Mouse (Mus musculus) midbrain, embryonic 10.5 days (tissue): ENCODE results near the gene Spata31d1d. TPM values are rescaled to one million over a fixed set of nuclear protein-coding genes. Genes with fewer than 3 reads are reported as not detected.
"Not testable (repeated sequence)": the region's sequence is repeated elsewhere in the genome, so short reads cannot be mapped to it uniquely, and the experiment has no call there.

Experiments
- DNase-seq: peaks from one replicate; pipeline ENCODE4 v3.0.0-alpha.2; 2017; ENCODE audit warnings: low spot score
- H3K27ac ChIP-seq: fragments of 300-500 bp; sonication (generic); replicated peaks from 2 replicates; pipeline ENCODE4 v1.5.1; 2016; ENCODE audit warnings: mild to moderate bottlenecking
- H3K27me3 ChIP-seq: fragments of 300-500 bp; sonication (generic); 2 replicates; pipeline ENCODE4 v1.6.1; 2016; ENCODE audit warnings: low read depth, mild to moderate bottlenecking; ENCODE audit not compliant: poor library complexity, severe bottlenecking
- H3K36me3 ChIP-seq: fragments of 300-500 bp; sonication (generic); 2 replicates; pipeline ENCODE4 v1.6.1; 2016; ENCODE audit warnings: mild to moderate bottlenecking, moderate library complexity
- H3K4me1 ChIP-seq: fragments of 300-500 bp; sonication (generic); 2 replicates; pipeline ENCODE4 v1.6.1; 2016
- H3K4me3 ChIP-seq: fragments of 300-500 bp; sonication (generic); 2 replicates; pipeline ENCODE4 v1.5.1; 2016; ENCODE audit warnings: mild to moderate bottlenecking, moderate library complexity
- H3K9me3 ChIP-seq: fragments of 300-500 bp; sonication (generic); replicated peaks from 2 replicates; pipeline ENCODE4 v1.6.1; 2016; ENCODE audit warnings: mild to moderate bottlenecking
- WGBS: fragments of 180-500 bp; shearing (Covaris S2); methylation state at CpG from one replicate; pipeline ENCODE4 v1.1.7; 2016; 5-methylcytosine and 5-hydroxymethylcytosine counted together
- polyA plus RNA-seq: library from polyadenylated mRNA; unstranded; fragments of >200 nt; fragmentation: Nextera tagmentation; extraction: Ambion mirVana; gene quantifications from 2 replicates; pipeline ENCODE4 v1.2.1, GENCODE M21; 2016

The Spata31d1d gene
- not detected in 2 replicates for polyA plus RNA-seq

- Histone ChIP-seq H3K4me1 (peaks cover 15% of the 10 kb centered on the region), H3K27ac (no peak within 1 kb of the TSS), H3K4me3 (no peak within 1 kb of the TSS), H3K36me3 (no peaks in the 10 kb centered on the region), H3K9me3 (no peaks in the 10 kb centered on the region), H3K27me3 (peaks cover 23% of the 10 kb centered on the region)
- no peak for DNase-seq
- WGBS, result 38% methylated on average over 7 of the region's 7 CpGs
Observed at GRCm38 (mm10) chr13:59731652-59732051, at the start of gene Spata31d1d. Gene Spata31d1d (minus strand): TSS chr13:59731752.

- 97% methylated on average over 1 of the region's 1 CpGs for WGBS
- not testable (repeated sequence) for DNase-seq
Observed at GRCm38 (mm10) chr13:59779744-59780264, 48.3 kb upstream of the Spata31d1d start.

GRCm38 (mm10) chr13:59779213-59779612 lies 47.7 kb upstream of the Spata31d1d start:
- Histone ChIP-seq H3K4me1 (no peaks in the 10 kb centered on the region), H3K4me3 (no peak overlapping the region), H3K9me3 (no peaks in the 10 kb centered on the region), H3K27me3 (no peaks in the 10 kb centered on the region), H3K27ac (no peak overlapping the region), H3K36me3 (peaks cover 97% of the 10 kb centered on the region)
- 89% methylated on average over 4 of the region's 4 CpGs for WGBS
- DNase-seq, result no peak

More at GRCm38 (mm10) chr13:59779744-59780264, 48.3 kb upstream of the Spata31d1d start:
- H3K27me3 ChIP-seq, H3K4me3 ChIP-seq, H3K4me1 ChIP-seq, H3K9me3 ChIP-seq, H3K27ac ChIP-seq: not testable (repeated sequence)
- H3K36me3 ChIP-seq, result peaks cover 99% of the 10 kb centered on the region

- 93% methylated on average over 3 of the region's 3 CpGs for WGBS
- no peak overlapping the region for H3K4me3 ChIP-seq
- peaks cover 12% of the 10 kb centered on the region for H3K4me1 ChIP-seq
- peaks cover 88% of the 10 kb centered on the region for H3K36me3 ChIP-seq
- H3K27me3 ChIP-seq, result no peaks in the 10 kb centered on the region
- H3K9me3 ChIP-seq, result no peaks in the 10 kb centered on the region
- DNase-seq, result no peak
- no peak overlapping the region for H3K27ac ChIP-seq
Observed at GRCm38 (mm10) chr13:59775168-59775567, 43.6 kb upstream of the Spata31d1d start.

- Histone ChIP-seq H3K9me3 (no peaks in the 10 kb centered on the region), H3K27ac (peak overlapping the region; percentile 95), H3K4me3 (peak overlapping the region; percentile 84; the same call in 1 of the 2 replicates), H3K4me1 (peaks cover 39% of the 10 kb centered on the region), H3K36me3 (peaks cover 55% of the 10 kb centered on the region), H3K27me3 (no peaks in the 10 kb centered on the region)
- 81% methylated on average over 9 of the region's 9 CpGs for WGBS
- DNase-seq, result no peak
Observed at GRCm38 (mm10) chr13:59771257-59771656, 39.7 kb upstream of the Spata31d1d start.

- Histone ChIP-seq H3K27me3 (no peaks in the 10 kb centered on the region), H3K4me1 (peaks cover 43% of the 10 kb centered on the region), H3K36me3 (peaks cover 51% of the 10 kb centered on the region), H3K9me3 (no peaks in the 10 kb centered on the region), H3K27ac (peak overlapping the region; percentile 95), H3K4me3 (peak overlapping the region; percentile 84)
- WGBS, result 76% methylated on average over 9 of the region's 9 CpGs
- no peak for DNase-seq
Observed at GRCm38 (mm10) chr13:59770847-59771246, 39.3 kb upstream of the Spata31d1d start.

GRCm38 (mm10) chr13:59770164-59770562 lies 38.6 kb upstream of the Spata31d1d start:
- Histone ChIP-seq H3K9me3 (no peaks in the 10 kb centered on the region), H3K4me1 (peaks cover 47% of the 10 kb centered on the region), H3K27me3 (no peaks in the 10 kb centered on the region), H3K36me3 (peaks cover 44% of the 10 kb centered on the region), H3K4me3 (peak overlapping the region; percentile 84), H3K27ac (peak overlapping the region; percentile 95)
- peak; percentile 90 for DNase-seq
- 1% methylated on average over 28 of the region's 28 CpGs for WGBS

GRCm38 (mm10) chr13:59769296-59770163 lies 38.0 kb upstream of the Spata31d1d start, which contains the start of gene Isca1:
Gene Isca1 (minus strand): TSS chr13:59769810.
- H3K4me1 ChIP-seq, result peaks cover 47% of the 10 kb centered on the region
- under 1% methylated on average over 91 of the region's 91 CpGs for WGBS
- peaks cover 39% of the 10 kb centered on the region for H3K36me3 ChIP-seq
- peak; percentile 99 for DNase-seq
- H3K4me3 ChIP-seq, result peak within 1 kb of the TSS; percentile 84
- peak within 1 kb of the TSS; percentile 95 for H3K27ac ChIP-seq
- H3K9me3 ChIP-seq, result no peaks in the 10 kb centered on the region
- no peaks in the 10 kb centered on the region for H3K27me3 ChIP-seq

GRCm38 (mm10) chr13:59768531-59768930 lies 37.0 kb upstream of the Spata31d1d start:
- 48% methylated on average over 13 of the region's 13 CpGs for WGBS
- Histone ChIP-seq H3K9me3 (no peaks in the 10 kb centered on the region), H3K4me1 (peaks cover 47% of the 10 kb centered on the region), H3K36me3 (peaks cover 37% of the 10 kb centered on the region), H3K27me3 (no peaks in the 10 kb centered on the region), H3K4me3 (peak overlapping the region; percentile 84), H3K27ac (peak overlapping the region; percentile 35; the same call in 1 of the 2 replicates)
- no peak for DNase-seq

GRCm38 (mm10) chr13:59766786-59767515 lies 35.4 kb upstream of the Spata31d1d start:
- DNase-seq, result no peak
- H3K4me3 ChIP-seq, result no peak overlapping the region
- no peaks in the 10 kb centered on the region for H3K27me3 ChIP-seq
- peaks cover 47% of the 10 kb centered on the region for H3K4me1 ChIP-seq
- H3K27ac ChIP-seq, result no peak overlapping the region
- H3K36me3 ChIP-seq, result peaks cover 37% of the 10 kb centered on the region
- WGBS, result 88% methylated on average over 11 of the region's 11 CpGs
- no peaks in the 10 kb centered on the region for H3K9me3 ChIP-seq

- Histone ChIP-seq H3K27ac (no peak overlapping the region), H3K36me3 (peaks cover 70% of the 10 kb centered on the region), H3K4me1 (peaks cover 24% of the 10 kb centered on the region), H3K27me3 (no peaks in the 10 kb centered on the region), H3K4me3 (no peak overlapping the region), H3K9me3 (no peaks in the 10 kb centered on the region)
- no peak for DNase-seq
- WGBS, result 95% methylated on average over 7 of the region's 7 CpGs
Observed at GRCm38 (mm10) chr13:59762791-59763190, 31.2 kb upstream of the Spata31d1d start.

- peaks cover 81% of the 10 kb centered on the region for H3K36me3 ChIP-seq
Observed at GRCm38 (mm10) chr13:59756906-59757305, 25.4 kb upstream of the Spata31d1d start.

More at GRCm38 (mm10) chr13:59756906-59757305, 25.4 kb upstream of the Spata31d1d start:
- no peak for DNase-seq
- Histone ChIP-seq H3K4me1 (no peaks in the 10 kb centered on the region), H3K4me3 (no peak overlapping the region), H3K27ac (no peak overlapping the region), H3K9me3 (no peaks in the 10 kb centered on the region), H3K27me3 (no peaks in the 10 kb centered on the region)
- 94% methylated on average over 7 of the region's 7 CpGs for WGBS
